Mouse (Mus musculus) left cerebral cortex, adult 18-20 months (tissue): ENCODE results near the gene Gm20696. TPM values are rescaled to one million over a fixed set of nuclear protein-coding genes. Genes with fewer than 3 reads are reported as not detected.

Source experiments
- DNase-seq, 2 experiments: peaks; one replicate each; pipeline ENCODE4 v3.0.0; 2021 to 2022; ENCODE audit warnings: low spot score in 2 of 2, mixed read lengths in 1 of 2
- microRNA-seq, 2 experiments: library from miRNA; unstranded; fragments of <30 nt; microRNA quantifications; one replicate each; pipeline ENCODE4 v1.2.0; 2021
- total RNA-seq, 2 experiments: library from RNA; stranded (reverse); gene quantifications; 2 replicates each; pipeline ENCODE4 v1.2.3; 2021

Gm20696 gene
- total RNA-seq, 2 experiments from 2014 or later: 7.2 to 8.7 TPM

GRCm38 (mm10) chr6:99220472-99220871, 446.1 kb downstream of the Gm20696 start:
- DNase-seq: no peak

DNA sequence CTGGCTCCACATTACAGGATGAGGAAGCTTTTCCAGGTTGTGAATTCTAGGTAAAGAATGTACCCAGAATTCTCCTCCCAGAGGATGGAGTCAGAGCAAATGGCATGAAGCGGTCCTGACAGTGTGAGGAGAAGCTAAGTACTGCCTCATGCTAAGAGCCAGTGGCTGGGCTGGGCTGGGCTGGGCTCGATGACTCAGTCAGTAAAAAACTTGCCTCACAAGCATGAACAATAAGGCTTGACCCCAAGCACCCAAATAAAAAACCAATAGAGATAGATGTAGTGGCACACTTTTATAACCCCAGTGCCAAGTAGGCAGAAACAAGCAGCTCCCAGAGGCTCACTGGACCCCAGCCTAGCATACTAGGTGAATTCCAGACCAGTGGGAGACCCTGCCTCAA, 448.8 kb downstream of the Gm20696 start:
- no peak for DNase-seq

DNA sequence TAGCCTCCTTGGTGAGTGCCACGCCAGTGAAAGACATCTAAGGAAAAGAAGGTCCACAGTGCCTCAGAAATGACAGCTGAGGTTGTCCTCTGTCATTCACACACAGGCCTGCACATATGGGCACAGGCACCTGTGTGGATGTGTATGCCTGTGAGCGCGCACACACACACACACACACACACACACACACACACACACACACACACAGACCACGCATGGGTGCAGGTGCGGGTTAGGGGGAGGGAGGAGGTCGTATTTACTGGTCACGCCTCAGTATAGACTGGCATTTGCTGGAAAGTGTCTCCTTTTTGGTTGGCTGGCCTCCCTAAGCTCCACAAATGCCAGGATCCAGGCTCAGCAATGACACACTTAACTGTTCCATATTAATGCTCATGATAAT, 449.4 kb downstream of the Gm20696 start:
- DNase-seq: no peak

DNA sequence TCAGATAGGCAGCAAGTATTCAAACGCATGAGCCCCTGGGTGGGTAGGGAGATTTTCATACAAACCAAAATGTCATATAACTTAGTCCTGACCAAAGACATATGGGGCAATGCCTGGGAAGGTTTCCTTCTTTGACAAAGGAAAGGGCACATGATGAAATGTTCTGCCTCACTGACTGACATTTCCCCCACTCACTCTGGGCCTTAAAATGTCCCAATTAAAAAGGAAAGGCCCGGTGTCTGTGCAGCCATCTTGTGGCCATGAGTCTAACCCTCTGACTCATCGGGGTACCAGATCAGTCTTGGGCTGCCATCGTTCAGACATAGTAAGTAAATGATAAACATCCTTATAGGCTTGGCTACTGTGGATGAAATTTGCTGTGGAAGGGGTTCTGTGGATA, 454.1 kb downstream of the Gm20696 start:
- no peak for DNase-seq

DNA sequence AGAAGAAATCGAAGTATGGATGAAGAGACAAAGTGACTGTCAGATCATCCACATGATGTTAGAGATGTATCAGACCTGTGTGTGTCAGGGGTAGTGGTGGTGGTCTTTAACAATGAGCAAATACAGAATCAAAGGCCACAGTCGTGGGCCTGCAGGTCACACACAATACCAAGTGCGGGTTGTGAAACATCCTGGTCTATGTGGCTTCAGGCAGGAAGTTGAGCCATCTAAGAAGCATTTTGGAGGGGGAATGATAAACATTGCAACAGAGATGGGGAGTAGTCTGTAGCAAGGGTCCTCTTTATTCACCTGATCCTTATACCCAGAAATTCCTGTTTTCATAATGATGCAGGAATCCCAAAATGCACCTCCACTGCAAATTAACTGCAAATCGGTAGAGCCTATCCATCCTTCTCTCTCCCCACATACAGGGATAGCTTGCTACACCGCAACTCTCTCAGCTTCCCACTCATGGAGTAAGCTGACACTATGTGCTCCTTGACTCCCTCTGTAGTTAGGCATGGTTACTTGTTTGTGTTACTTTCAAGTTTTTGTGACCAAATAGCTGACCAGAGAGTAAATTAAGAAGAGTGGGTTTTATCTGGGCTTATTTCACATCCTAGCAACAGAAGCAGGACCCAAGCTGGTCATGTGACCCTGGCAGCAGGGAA, 454.8 kb downstream of the Gm20696 start:
- no peak for DNase-seq

- no peak for DNase-seq
These were observed 456.4 kb downstream of the Gm20696 start for GRCm38 (mm10) chr6:99210161-99210560.

Small RNA genes within 50 kb of the gene (microRNA-seq; reads per million reads assigned to microRNA genes)
- 0 reads per million in 2 experiments for gene Gm22328

Other genes with a start within 250 kb of the Gm20696 start
- gene Foxp1, start 144.1 kb downstream of the Gm20696 start, total RNA-seq: 100 to 1,000 TPM; 133 to 135 TPM
- 10 to 100 TPM; 19.4 to 20.0 TPM for gene Eif4e3, start within 50 bp of the Gm20696 start, total RNA-seq
- 10 to 100 TPM; 39.9 to 47.2 TPM for gene Gpr27, start 25.9 kb upstream of the Gm20696 start, total RNA-seq
- under 1 TPM; 0.26 to 0.61 TPM for gene Prok2, start 59.6 kb upstream of the Gm20696 start, total RNA-seq